Mouse (Mus musculus) lung, adult 2 months (tissue): Measurements from ENCODE around the gene Kcnma1. TPM values are rescaled to one million over a fixed set of nuclear protein-coding genes. Genes with fewer than 3 reads are reported as not detected.

Experiments used
- DNase-seq: peaks from one replicate; pipeline ENCODE4 v3.0.0; 2022
- H3K4me1 ChIP-seq: fragments of 200-500 bp; 2 replicates; pipeline ENCODE4 v1.6.1; 2011; ENCODE audit warnings: low read length; ENCODE audit not compliant: control insufficient read depth, insufficient read depth
- H3K4me3 ChIP-seq: fragments of 200-500 bp; replicated peaks from 2 replicates; pipeline ENCODE3; 2011; ENCODE audit warnings: low read depth, mild to moderate bottlenecking, control low read depth, low read length; ENCODE audit errors: extremely low read depth
- CTCF ChIP-seq: fragments of 200-500 bp; IDR thresholded peaks from 2 replicates; pipeline ENCODE4 v1.5.1; 2011; ENCODE audit warnings: mild to moderate bottlenecking, low read length, control low read depth; ENCODE audit not compliant: insufficient read depth
- POLR2A ChIP-seq: fragments of 200-500 bp; IDR thresholded peaks from 2 replicates; pipeline ENCODE4 v1.6.1; 2011; ENCODE audit warnings: low read depth, mild to moderate bottlenecking, control low read depth, low read length, borderline replicate concordance; ENCODE audit errors: extremely low read depth
- WGBS: fragments of 180-500 bp; shearing (Covaris S2); methylation state at CpG from one replicate; pipeline ENCODE4 v1.1.7; 2018; 5-methylcytosine and 5-hydroxymethylcytosine counted together
- polyA plus RNA-seq: library from polyadenylated mRNA; depleted of rRNA; stranded (reverse); fragments of >200 nt; gene quantifications from 2 replicates; pipeline ENCODE4 v1.2.3, GENCODE M21; 2012

Kcnma1 gene
- polyA plus RNA-seq, 1 experiment: 1.6 TPM

DNA sequence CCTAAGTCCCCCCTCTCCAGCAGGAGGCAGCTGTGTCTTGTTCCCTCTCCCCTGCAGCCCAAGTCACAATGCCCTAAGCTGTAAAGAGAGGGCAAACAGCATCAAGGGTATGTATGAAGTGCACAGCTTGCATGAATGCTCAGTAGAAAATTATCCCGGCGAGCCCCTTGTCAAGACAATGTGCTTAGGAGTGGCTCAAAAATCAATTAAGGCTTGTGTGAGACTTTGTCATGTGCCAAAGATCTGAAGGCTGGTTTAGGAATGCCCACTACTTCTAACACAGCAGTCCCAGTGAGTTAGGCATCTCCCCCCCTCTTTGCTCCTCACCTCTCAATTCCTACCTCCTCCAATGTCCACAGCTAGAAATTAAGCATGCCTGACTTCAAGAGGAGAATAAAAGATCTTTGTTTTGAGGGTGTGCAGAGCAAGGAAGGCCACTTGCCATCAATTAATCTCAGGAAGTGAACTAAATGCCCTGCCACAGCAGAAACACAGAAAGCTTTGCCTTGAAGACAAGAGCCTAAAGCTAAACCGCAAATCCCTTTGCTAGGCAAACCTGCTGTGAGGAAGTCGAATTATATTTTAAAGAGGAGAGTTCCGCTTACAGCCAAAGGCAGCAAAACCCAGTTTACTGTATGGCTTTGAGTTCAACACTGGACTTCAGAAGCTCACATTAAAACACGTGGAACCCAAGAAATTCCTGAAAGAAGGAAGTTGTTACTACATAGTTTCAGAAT, 635.8 kb downstream of the Kcnma1 start:
- TF ChIP-seq CTCF: no peak
- TF ChIP-seq POLR2A: no peak
- Histone ChIP-seq H3K4me1 (no peaks in the 10 kb centered on the region), H3K4me3 (no peak overlapping the region)
- no peak for DNase-seq
- WGBS: 53% methylated on average over 6 of the region's 6 CpGs

DNA sequence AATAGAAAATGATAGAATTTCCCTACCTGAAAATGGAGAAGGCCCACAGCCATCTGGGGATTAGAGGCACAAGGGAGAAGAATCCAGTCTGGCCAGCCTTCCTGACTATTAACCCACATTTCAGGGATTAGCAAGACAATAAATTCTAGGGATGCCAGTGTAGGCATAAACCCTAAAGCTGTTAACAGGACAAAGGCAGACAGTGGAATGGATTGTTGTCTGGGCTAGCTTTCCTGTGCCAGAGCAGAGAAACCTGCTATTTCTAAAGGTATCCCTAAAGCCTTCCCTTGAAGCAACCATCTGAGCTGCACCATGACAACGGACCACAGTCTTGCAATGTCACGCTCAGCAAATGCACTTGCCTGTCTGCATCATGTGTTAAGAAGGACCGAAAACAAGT, 642.3 kb downstream of the Kcnma1 start:
- H3K4me3 ChIP-seq: no peak overlapping the region
- no peak for TF ChIP-seq POLR2A
- TF ChIP-seq CTCF: no peak
- no peaks in the 10 kb centered on the region for H3K4me1 ChIP-seq
- no peak for DNase-seq
- 82% methylated on average over 3 of the region's 3 CpGs for WGBS

DNA sequence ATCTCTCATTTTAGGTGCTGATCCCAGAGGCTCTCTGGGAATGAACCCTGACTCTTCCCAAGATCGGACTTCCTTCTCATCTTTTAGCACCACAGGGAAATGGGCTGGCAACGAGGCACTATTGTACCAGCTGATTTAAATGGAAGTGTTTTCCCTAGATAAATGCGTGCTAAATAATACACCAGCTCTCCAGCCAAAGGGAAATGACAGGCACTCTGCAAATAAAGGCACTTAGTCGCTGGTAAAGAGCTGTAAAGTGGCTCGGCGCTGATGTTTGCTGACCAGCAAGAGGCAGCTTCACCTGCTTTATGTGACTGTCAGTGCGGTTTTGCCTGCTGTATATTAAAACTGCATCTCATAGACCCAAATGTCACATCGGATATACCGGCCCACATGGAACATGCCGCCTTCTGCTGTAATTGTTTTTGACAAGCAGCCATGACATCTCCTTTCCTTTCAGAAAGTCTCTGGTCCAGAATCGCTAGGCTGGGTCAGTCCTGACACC, 653.7 kb downstream of the Kcnma1 start:
- TF ChIP-seq POLR2A: no peak
- TF ChIP-seq CTCF: no peak
- DNase-seq: no peak
- Histone ChIP-seq H3K4me3 (no peak overlapping the region), H3K4me1 (no peaks in the 10 kb centered on the region)
- WGBS: 65% methylated on average over 11 of the region's 11 CpGs

DNA sequence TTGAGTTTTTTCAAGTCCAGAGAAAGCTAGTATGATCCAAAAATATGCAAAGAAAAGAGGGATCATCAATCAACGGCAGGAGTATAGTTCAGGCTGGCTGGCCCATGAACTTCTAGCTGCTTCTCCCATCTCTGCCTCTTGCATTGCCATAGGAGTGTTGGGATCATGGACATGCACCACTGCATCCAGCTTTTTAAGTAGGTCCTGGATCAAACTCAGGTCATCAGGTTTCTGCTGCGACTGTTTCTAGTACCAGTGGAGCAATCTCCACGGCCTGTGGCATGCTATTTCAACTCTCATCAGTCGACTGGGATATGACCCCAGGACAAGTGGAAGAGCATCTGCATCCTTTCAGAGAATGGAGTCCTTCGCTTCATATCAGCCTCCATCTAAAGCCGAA, 655.5 kb downstream of the Kcnma1 start:
- DNase-seq: no peak
- TF ChIP-seq POLR2A (no peak), CTCF (no peak)
- 92% methylated on average over 6 of the region's 6 CpGs for WGBS
- Histone ChIP-seq H3K4me3 (no peak overlapping the region), H3K4me1 (no peaks in the 10 kb centered on the region)

- WGBS: 76% methylated on average over 8 of the region's 8 CpGs
- no peak for TF ChIP-seq CTCF
- TF ChIP-seq POLR2A: no peak
- no peaks in the 10 kb centered on the region for H3K4me1 ChIP-seq
- no peak for DNase-seq
- no peak overlapping the region for H3K4me3 ChIP-seq
Observed at GRCm38 (mm10) chr14:23357529-23358278, 656.6 kb downstream of the Kcnma1 start.

GRCm38 (mm10) chr14:23326786-23327185, 687.5 kb downstream of the Kcnma1 start:
- Histone ChIP-seq H3K4me3 (no peak overlapping the region), H3K4me1 (no peaks in the 10 kb centered on the region)
- TF ChIP-seq CTCF (no peak), POLR2A (no peak)
- WGBS: 73% methylated on average over 3 of the region's 3 CpGs
- DNase-seq: no peak

- DNase-seq: no peak
- TF ChIP-seq CTCF: no peak
- TF ChIP-seq POLR2A: no peak
- Histone ChIP-seq H3K4me3 (no peak overlapping the region), H3K4me1 (no peaks in the 10 kb centered on the region)
- WGBS: 85% methylated on average over 5 of the region's 5 CpGs
Observed at GRCm38 (mm10) chr14:23305288-23305687, 709.0 kb downstream of the Kcnma1 start.

DNA sequence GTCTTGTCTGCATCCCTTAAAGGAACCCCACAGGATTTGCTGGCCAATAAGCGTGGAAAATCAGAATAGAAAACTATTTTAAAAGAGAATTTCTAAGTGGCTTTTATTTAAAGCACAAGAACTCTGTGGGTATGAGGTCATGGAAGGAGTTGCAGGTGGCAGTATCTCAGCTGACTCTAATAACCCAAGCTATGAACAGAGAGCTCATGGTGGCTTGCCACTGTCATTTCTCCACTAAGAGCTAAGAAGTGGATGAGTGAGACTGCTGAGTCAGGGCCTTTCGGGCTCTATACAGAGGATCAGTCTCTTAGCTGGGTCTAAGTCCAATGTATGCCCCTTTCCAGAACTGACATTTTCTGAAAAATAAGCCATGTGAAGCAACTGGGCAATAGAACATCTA, 713.8 kb downstream of the Kcnma1 start:
- Histone ChIP-seq H3K4me1 (no peaks in the 10 kb centered on the region), H3K4me3 (no peak overlapping the region)
- DNase-seq: no peak
- WGBS: 91% methylated on average over 2 of the region's 2 CpGs
- no peak for TF ChIP-seq CTCF
- TF ChIP-seq POLR2A: no peak

GRCm38 (mm10) chr14:23290634-23291033, 723.7 kb downstream of the Kcnma1 start:
- Histone ChIP-seq H3K4me3 (no peak overlapping the region), H3K4me1 (no peaks in the 10 kb centered on the region)
- 66% methylated on average over 2 of the region's 2 CpGs for WGBS
- no peak for DNase-seq
- TF ChIP-seq POLR2A: no peak
- no peak for TF ChIP-seq CTCF

DNA sequence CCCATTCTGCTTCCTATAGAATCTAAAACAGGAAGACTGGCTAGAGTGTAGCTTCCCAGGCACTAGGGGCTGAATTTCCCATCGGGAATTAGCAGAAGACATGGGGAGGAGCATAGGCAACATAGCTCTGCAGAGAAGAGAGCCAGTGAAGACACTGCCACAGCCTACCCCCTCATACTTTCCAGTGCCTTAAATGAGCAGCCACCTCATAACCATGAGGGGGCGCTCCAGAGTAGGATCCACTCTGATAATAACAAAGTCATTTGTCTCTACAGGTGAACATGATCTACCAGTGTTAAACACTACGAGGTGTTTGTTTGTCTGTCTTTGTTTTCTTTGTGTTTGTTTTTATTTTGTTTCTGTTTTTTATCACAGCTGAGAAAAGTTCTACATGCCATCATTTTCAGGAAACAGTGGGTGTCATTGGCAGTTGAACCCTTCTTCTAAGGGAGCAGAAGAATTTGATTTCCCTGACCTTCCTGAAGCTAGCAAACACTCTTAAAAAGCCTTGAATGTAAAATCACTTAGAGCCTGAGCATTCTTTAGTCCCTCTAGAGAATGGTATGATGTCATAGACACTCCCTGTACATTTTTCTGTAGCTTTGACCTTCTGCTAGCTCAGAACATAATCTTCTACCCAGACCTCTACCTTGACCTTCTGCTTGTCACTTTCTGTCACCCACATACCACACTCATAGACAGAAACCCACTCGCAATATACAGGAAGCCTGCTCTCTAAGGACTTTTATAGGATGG, 747.6 kb downstream of the Kcnma1 start:
- Histone ChIP-seq H3K4me1 (no peaks in the 10 kb centered on the region), H3K4me3 (no peak overlapping the region)
- no peak for DNase-seq
- TF ChIP-seq POLR2A: no peak
- no peak for TF ChIP-seq CTCF
- WGBS: 43% methylated on average over 4 of the region's 4 CpGs
